Mouse (Mus musculus) midbrain, embryonic 10.5 days (tissue): ENCODE data around the gene Kank3. TPM values are rescaled to one million over a fixed set of nuclear protein-coding genes. Genes with fewer than 3 reads are reported as not detected.
A peak's percentile ranks its signal among the peaks of the same experiment; 100 is the strongest.

ENCODE experiments used
- DNase-seq: peaks from one replicate; pipeline ENCODE4 v3.0.0-alpha.2; 2017; ENCODE audit warnings: low spot score
- H3K27ac ChIP-seq: fragments of 300-500 bp; sonication (generic); replicated peaks from 2 replicates; pipeline ENCODE4 v1.5.1; 2016; ENCODE audit warnings: mild to moderate bottlenecking
- H3K27me3 ChIP-seq: fragments of 300-500 bp; sonication (generic); 2 replicates; pipeline ENCODE4 v1.6.1; 2016; ENCODE audit warnings: low read depth, mild to moderate bottlenecking; ENCODE audit not compliant: poor library complexity, severe bottlenecking
- H3K36me3 ChIP-seq: fragments of 300-500 bp; sonication (generic); 2 replicates; pipeline ENCODE4 v1.6.1; 2016; ENCODE audit warnings: mild to moderate bottlenecking, moderate library complexity
- H3K4me1 ChIP-seq: fragments of 300-500 bp; sonication (generic); 2 replicates; pipeline ENCODE4 v1.6.1; 2016
- H3K4me3 ChIP-seq: fragments of 300-500 bp; sonication (generic); 2 replicates; pipeline ENCODE4 v1.5.1; 2016; ENCODE audit warnings: mild to moderate bottlenecking, moderate library complexity
- H3K9me3 ChIP-seq: fragments of 300-500 bp; sonication (generic); replicated peaks from 2 replicates; pipeline ENCODE4 v1.6.1; 2016; ENCODE audit warnings: mild to moderate bottlenecking
- WGBS: fragments of 180-500 bp; shearing (Covaris S2); methylation state at CpG from one replicate; pipeline ENCODE4 v1.1.7; 2016; 5-methylcytosine and 5-hydroxymethylcytosine counted together
- polyA plus RNA-seq: library from polyadenylated mRNA; unstranded; fragments of >200 nt; fragmentation: Nextera tagmentation; extraction: Ambion mirVana; gene quantifications from 2 replicates; pipeline ENCODE4 v1.2.1, GENCODE M21; 2016

Gene Kank3
- polyA plus RNA-seq, 1 experiment from 2014 or later = 24.6 TPM

GRCm38 (mm10) chr17:33782067-33782466 is 28.3 kb upstream of the Kank3 start:
- Histone ChIP-seq H3K27ac (peak overlapping the region; percentile 83), H3K27me3 (peaks cover 10% of the 10 kb centered on the region), H3K4me3 (peak overlapping the region; percentile 66), H3K36me3 (peaks cover 9% of the 10 kb centered on the region), H3K4me1 (peaks cover 38% of the 10 kb centered on the region), H3K9me3 (no peaks in the 10 kb centered on the region)
- 43% methylated on average over 4 of the region's 4 CpGs for WGBS
- no peak for DNase-seq

GRCm38 (mm10) chr17:33783408-33783807 is 26.9 kb upstream of the Kank3 start:
- H3K4me3 ChIP-seq = no peak overlapping the region
- peaks cover 10% of the 10 kb centered on the region for H3K27me3 ChIP-seq
- H3K36me3 ChIP-seq = no peaks in the 10 kb centered on the region
- no peak overlapping the region for H3K27ac ChIP-seq
- DNase-seq = no peak
- peaks cover 38% of the 10 kb centered on the region for H3K4me1 ChIP-seq
- no peaks in the 10 kb centered on the region for H3K9me3 ChIP-seq

GRCm38 (mm10) chr17:33784939-33785338 is 25.4 kb upstream of the Kank3 start:
- no peak for DNase-seq
- Histone ChIP-seq H3K4me3 (no peak overlapping the region), H3K27ac (no peak overlapping the region), H3K9me3 (no peaks in the 10 kb centered on the region), H3K36me3 (no peaks in the 10 kb centered on the region), H3K27me3 (peaks cover 10% of the 10 kb centered on the region), H3K4me1 (peaks cover 31% of the 10 kb centered on the region)
- WGBS = 91% methylated on average over 2 of the region's 2 CpGs

GRCm38 (mm10) chr17:33786375-33786774 is 23.9 kb upstream of the Kank3 start:
- Histone ChIP-seq H3K9me3 (no peaks in the 10 kb centered on the region), H3K27me3 (peaks cover 10% of the 10 kb centered on the region), H3K4me1 (peaks cover 19% of the 10 kb centered on the region), H3K27ac (no peak overlapping the region), H3K4me3 (no peak overlapping the region), H3K36me3 (no peaks in the 10 kb centered on the region)
- no peak for DNase-seq
- WGBS = 80% methylated on average over 18 of the region's 18 CpGs

- Histone ChIP-seq H3K9me3 (no peaks in the 10 kb centered on the region), H3K27me3 (no peaks in the 10 kb centered on the region), H3K36me3 (no peaks in the 10 kb centered on the region), H3K4me1 (peaks cover 10% of the 10 kb centered on the region), H3K4me3 (no peak overlapping the region), H3K27ac (no peak overlapping the region)
- no peak for DNase-seq
- whole genome bisulfite sequencing = 90% methylated on average over 4 of the region's 4 CpGs
Measured at GRCm38 (mm10) chr17:33788732-33789131, 21.6 kb upstream of the Kank3 start.

- Histone ChIP-seq H3K4me1 (no peaks in the 10 kb centered on the region), H3K36me3 (no peaks in the 10 kb centered on the region), H3K4me3 (no peak overlapping the region), H3K27ac (no peak overlapping the region), H3K9me3 (no peaks in the 10 kb centered on the region), H3K27me3 (no peaks in the 10 kb centered on the region)
- WGBS = 58% methylated on average over 3 of the region's 3 CpGs
- DNase-seq = no peak
Measured at GRCm38 (mm10) chr17:33798306-33798705, 12.0 kb upstream of the Kank3 start.

- Histone ChIP-seq H3K4me1 (no peaks in the 10 kb centered on the region), H3K9me3 (no peaks in the 10 kb centered on the region), H3K27me3 (no peaks in the 10 kb centered on the region), H3K27ac (no peak overlapping the region), H3K4me3 (no peak overlapping the region), H3K36me3 (no peaks in the 10 kb centered on the region)
- DNase-seq = no peak
- 74% methylated on average over 1 of the region's 1 CpGs for WGBS
Measured at GRCm38 (mm10) chr17:33799277-33799676, 11.0 kb upstream of the Kank3 start.

- Histone ChIP-seq H3K9me3 (no peaks in the 10 kb centered on the region), H3K36me3 (no peaks in the 10 kb centered on the region), H3K4me3 (no peak overlapping the region), H3K4me1 (no peaks in the 10 kb centered on the region), H3K27ac (no peak overlapping the region), H3K27me3 (no peaks in the 10 kb centered on the region)
- DNase-seq = no peak
- 1% methylated on average over 2 of the region's 2 CpGs for WGBS
Measured at GRCm38 (mm10) chr17:33802221-33802620, 8.1 kb upstream of the Kank3 start.

- WGBS = 67% methylated on average over 4 of the region's 4 CpGs
Measured at GRCm38 (mm10) chr17:33804205-33804604, 6.1 kb upstream of the Kank3 start.

GRCm38 (mm10) chr17:33804745-33805144 is 5.6 kb upstream of the Kank3 start:
- Histone ChIP-seq H3K9me3 (no peaks in the 10 kb centered on the region), H3K36me3 (no peaks in the 10 kb centered on the region), H3K4me3 (no peak overlapping the region), H3K4me1 (no peaks in the 10 kb centered on the region), H3K27me3 (no peaks in the 10 kb centered on the region), H3K27ac (no peak overlapping the region)
- WGBS = 68% methylated on average over 1 of the region's 1 CpGs
- DNase-seq = no peak

More at GRCm38 (mm10) chr17:33804205-33804604, 6.1 kb upstream of the Kank3 start:
- H3K9me3 ChIP-seq = no peaks in the 10 kb centered on the region
- no peaks in the 10 kb centered on the region for H3K4me1 ChIP-seq
- DNase-seq = no peak
- no peaks in the 10 kb centered on the region for H3K36me3 ChIP-seq
- no peak overlapping the region for H3K27ac ChIP-seq
- no peak overlapping the region for H3K4me3 ChIP-seq
- H3K27me3 ChIP-seq = no peaks in the 10 kb centered on the region

GRCm38 (mm10) chr17:33807181-33807888 is 3.0 kb upstream of the Kank3 start:
- Histone ChIP-seq H3K36me3 (no peaks in the 10 kb centered on the region), H3K9me3 (no peaks in the 10 kb centered on the region), H3K4me3 (no peak overlapping the region), H3K27ac (no peak overlapping the region), H3K27me3 (peaks cover 13% of the 10 kb centered on the region), H3K4me1 (peaks cover 13% of the 10 kb centered on the region)
- WGBS = 71% methylated on average over 9 of the region's 9 CpGs
- no peak for DNase-seq

- Histone ChIP-seq H3K4me1 (peaks cover 13% of the 10 kb centered on the region), H3K9me3 (no peaks in the 10 kb centered on the region), H3K27ac (no peak overlapping the region), H3K4me3 (no peak overlapping the region), H3K36me3 (no peaks in the 10 kb centered on the region), H3K27me3 (peaks cover 13% of the 10 kb centered on the region)
- 38% methylated on average over 10 of the region's 10 CpGs for WGBS
- DNase-seq = no peak
Measured at GRCm38 (mm10) chr17:33808192-33808591, 2.1 kb upstream of the Kank3 start.

- H3K36me3 ChIP-seq = no peaks in the 10 kb centered on the region
- H3K27ac ChIP-seq = no peak overlapping the region
- H3K4me3 ChIP-seq = peak overlapping the region; percentile 66
- peaks cover 13% of the 10 kb centered on the region for H3K4me1 ChIP-seq
- H3K9me3 ChIP-seq = no peaks in the 10 kb centered on the region
- WGBS = 30% methylated on average over 7 of the region's 7 CpGs
- H3K27me3 ChIP-seq = peaks cover 13% of the 10 kb centered on the region
- DNase-seq = no peak
Measured at GRCm38 (mm10) chr17:33811142-33811516, 810 bp downstream of the Kank3 start.
